Mouse (Mus musculus): ENCODE data around the gene Grb7.

Grb7 gene

GRCm38 (mm10) chr11:98469761-98470714 is 23.8 kb downstream of the Grb7 start:
- peak; percentile 41 to 69 for DNase-seq (ENCODE audit: inconsistent age in 2 of 2, low spot score in 1 of 2)

- DNase-seq (ENCODE audit: inconsistent age in 2 of 2, low spot score in 1 of 2), result no peak
Observed at GRCm38 (mm10) chr11:98470795-98471194, 24.6 kb downstream of the Grb7 start.

DNA sequence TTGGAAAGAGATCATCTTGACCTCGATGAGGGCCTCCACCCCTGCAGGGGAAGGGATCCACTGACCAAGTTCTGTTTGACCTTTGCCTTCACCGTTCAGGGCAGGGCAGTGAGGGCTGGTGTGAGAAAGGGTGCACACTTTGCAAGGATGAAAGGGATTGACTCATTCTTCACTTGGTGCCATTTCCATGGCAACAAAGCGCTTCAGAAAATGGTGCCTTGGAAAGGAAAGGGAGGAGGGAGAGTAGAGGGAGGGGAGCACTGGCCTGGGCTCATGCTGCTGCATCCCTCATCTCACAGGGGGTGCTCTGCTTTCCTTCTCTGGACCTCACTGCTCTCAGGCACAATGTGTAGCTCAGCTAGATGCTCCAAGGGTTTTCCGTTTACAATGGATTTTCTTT is 26.5 kb downstream of the Grb7 start:
- no peak for DNase-seq (ENCODE audit: inconsistent age in 2 of 2, low spot score in 1 of 2)

DNA sequence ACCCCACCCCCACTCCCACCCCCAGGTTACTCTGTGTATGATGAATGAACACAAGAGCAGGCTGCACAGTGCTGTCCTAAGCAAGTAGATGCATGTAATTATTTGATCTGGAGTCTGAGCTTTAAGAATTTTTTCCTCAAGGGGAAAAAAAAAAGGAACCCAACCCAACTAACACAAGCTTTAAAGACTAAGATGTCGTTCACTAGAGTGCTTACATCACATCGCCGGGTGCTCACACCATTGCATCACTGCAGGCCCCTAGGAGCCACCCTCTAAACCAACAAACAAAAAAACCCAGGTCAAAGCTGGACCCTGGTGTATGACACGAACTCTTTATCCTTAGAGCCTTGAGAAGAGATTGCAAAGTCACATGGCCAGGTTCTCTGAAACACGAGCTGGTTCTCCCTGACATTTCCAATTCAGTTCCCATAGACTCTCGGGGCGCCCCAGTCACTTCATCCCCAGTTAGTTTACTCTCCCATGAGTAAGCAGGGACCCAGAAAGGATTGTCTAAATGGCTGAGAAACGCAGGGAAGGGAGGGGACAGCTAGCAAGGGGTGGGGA is 27.8 kb downstream of the Grb7 start:
- no peak for DNase-seq (ENCODE audit: inconsistent age in 2 of 2, low spot score in 1 of 2)

GRCm38 (mm10) chr11:98474967-98475366 is 28.8 kb downstream of the Grb7 start:
- DNase-seq (ENCODE audit: inconsistent age in 2 of 2, low spot score in 1 of 2), result no peak

GRCm38 (mm10) chr11:98475630-98476433 is 29.6 kb downstream of the Grb7 start:
- DNase-seq (ENCODE audit: inconsistent age in 2 of 2, low spot score in 1 of 2), result no peak

- no peak for DNase-seq (ENCODE audit: inconsistent age in 2 of 2, low spot score in 1 of 2)
Observed at GRCm38 (mm10) chr11:98476434-98476807, 30.2 kb downstream of the Grb7 start.

- no peak for DNase-seq (ENCODE audit: inconsistent age in 2 of 2, low spot score in 1 of 2)
Observed at GRCm38 (mm10) chr11:98477011-98477701, 31.0 kb downstream of the Grb7 start.

- no peak for DNase-seq (ENCODE audit: inconsistent age in 2 of 2, low spot score in 1 of 2)
Observed at GRCm38 (mm10) chr11:98479026-98479939, 33.1 kb downstream of the Grb7 start.

- no peak for DNase-seq (ENCODE audit: inconsistent age in 2 of 2, low spot score in 1 of 2)
Observed at GRCm38 (mm10) chr11:98479940-98480497, 33.8 kb downstream of the Grb7 start.

DNA sequence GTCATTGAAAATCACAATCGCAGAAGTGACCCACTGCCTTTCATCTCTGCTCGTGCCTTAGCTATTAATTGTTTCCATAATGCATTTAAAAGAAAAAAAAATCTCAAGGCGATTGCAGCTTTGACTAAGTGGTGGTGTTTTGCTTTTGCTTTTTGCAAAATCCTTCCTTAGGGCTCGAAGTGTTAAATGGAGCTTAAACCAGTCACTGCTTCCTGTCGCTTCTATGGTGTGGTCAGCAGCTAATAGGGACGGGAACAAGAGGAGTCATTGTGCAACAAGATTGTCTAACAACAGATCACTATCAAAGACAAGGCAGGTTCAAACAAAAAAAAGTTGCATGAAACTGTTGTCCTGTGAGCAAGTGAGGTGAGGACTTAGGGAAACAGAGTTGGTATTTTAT is 35.0 kb downstream of the Grb7 start:
- no peak for DNase-seq (ENCODE audit: inconsistent age in 2 of 2, low spot score in 1 of 2)

- no peak for DNase-seq (ENCODE audit: inconsistent age in 2 of 2, low spot score in 1 of 2)
Observed at GRCm38 (mm10) chr11:98482067-98482466, 35.9 kb downstream of the Grb7 start.

DNA sequence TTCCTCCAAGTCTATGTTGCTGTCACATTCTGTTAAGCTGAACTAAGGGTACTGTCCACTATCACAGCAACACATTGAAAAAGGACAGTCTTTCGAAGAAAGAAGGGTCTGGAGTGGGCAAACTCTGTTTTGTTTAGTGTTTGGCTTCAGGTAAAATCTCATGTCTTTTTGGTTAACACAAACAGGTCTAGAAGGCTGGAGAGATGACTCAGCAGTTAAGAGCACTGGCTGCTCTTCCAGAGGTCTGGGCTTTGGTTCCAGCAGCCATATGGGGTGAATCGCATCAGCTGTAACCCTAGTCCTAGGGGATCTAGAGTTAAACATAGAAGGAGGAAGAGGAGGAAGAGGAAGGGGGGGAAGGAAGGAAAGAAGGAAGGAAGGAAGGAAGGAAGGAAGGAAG is 39.6 kb downstream of the Grb7 start:
- no peak for DNase-seq (ENCODE audit: inconsistent age in 2 of 2, low spot score in 1 of 2)

DNA sequence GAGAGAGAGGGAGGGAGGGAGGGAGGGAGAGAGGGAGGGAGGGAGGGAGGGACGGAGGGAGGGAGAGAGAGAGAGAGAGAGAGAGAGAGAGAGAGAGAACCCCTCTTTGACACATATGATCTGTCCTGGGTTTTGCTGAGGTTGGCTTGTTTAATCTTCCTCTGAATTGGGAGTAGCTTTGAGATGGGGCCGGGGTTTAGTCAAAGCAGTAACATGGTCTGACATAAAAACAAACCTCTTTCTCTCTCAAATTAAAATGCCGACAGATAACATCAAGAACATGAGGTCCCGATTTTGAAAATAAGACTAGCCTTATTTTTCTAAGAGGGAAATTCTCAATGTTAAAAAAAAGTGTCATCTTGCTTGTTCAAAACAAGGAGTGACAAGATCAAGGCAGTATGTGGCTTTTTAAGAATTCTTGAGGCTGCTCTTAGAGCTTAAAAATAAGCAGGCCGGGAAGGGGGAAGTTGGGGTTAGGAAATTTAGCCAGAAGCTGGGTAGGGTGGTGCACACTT is 41.4 kb downstream of the Grb7 start:
- DNase-seq (ENCODE audit: inconsistent age in 2 of 2, low spot score in 1 of 2), result no peak

GRCm38 (mm10) chr11:98488540-98489234 is 42.5 kb downstream of the Grb7 start:
- DNase-seq (ENCODE audit: inconsistent age in 2 of 2, low spot score in 1 of 2), result no peak

DNA sequence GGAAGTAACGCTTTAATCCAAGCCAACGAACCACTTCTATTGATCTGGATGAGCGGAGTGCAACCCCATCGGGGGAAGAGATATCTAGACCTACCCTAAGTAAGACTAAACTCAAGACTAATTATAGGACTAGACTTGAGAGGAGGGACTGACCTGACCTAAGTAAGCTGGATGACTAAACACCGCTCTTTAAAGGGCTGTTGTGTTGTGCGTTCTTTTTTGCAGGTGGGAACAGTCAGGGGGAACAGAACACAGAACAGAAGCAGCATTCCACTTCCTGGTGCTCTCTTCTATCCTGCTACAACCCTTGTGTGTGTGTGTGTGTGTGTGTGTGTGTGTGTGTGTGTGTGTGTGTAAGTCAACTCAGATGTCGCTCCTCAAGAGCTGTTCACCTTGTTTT is 45.4 kb downstream of the Grb7 start:
- DNase-seq (ENCODE audit: inconsistent age in 2 of 2, low spot score in 1 of 2), result no peak

DNA sequence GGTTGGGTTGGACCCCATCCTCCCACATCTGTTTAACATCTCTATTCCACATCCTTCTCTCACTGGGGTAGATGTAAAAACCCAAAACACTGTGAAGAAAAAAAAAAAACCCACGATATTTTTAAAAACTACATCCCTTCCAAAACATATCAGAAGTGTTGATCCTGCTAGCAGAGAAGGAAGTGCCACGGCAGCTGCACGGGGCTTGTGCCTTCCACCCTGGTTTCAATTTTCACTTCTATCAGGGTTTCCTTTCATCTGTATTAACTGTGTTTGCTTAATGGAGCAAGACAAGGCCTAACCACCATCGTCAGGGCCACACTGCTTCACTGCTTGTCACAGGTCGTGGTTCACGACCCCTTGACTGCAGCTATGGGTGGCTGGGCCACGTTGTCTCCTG is 46.8 kb downstream of the Grb7 start:
- DNase-seq (ENCODE audit: inconsistent age in 2 of 2, low spot score in 1 of 2), result no peak

DNA sequence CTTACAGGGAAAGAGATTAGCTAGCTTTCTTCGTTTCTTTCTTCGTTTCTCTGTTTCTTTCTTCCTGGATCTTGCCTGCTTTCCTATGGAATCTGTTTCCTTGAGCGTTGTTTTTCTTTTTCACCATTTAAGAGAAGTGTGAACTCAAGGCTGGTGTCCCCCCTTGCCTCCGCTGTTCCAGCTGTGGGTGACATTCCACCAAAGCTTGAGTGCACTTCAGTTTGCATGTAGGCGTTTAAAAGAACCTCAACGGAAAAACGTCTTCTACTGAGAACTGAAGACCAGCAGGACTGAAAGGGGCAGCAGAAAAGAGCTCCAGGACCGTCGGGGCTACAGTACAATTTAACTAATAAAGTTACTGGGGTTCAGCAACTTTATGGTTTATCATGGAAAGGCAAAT is 47.2 kb downstream of the Grb7 start:
- DNase-seq (ENCODE audit: inconsistent age in 2 of 2, low spot score in 1 of 2), result no peak

DNA sequence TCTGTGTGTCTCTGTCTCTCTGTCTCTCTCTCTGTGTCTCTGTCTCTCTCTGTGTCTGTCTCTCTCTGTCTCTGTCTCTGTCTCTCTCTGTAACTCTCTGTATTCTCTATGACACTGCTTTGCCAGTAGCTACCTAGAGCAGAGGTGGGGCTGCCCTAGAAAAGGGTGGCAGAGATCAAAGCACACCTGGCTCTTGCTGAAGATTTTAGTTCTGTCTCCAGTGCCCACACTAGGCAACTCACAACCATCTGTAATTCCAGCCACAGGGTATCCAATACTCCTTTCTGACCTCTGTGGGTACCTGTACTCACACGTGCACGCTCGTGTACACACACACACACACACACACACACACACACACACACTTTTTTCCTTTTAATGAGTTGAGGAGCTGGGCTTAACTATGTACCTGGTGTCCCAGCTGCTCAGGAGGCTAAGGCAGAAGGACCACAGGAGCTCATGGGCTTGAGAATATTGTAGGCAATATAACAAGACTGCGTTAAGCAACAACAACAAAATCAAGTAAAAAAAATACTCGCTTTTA is 49.1 kb downstream of the Grb7 start:
- no peak for DNase-seq (ENCODE audit: inconsistent age in 2 of 2, low spot score in 1 of 2)

Measured in adrenal gland, adult (tissue).